Mouse (Mus musculus): ENCODE results near the gene Eri2. TPM values are rescaled to one million over a fixed set of nuclear protein-coding genes. Genes with fewer than 3 reads are reported as not detected.

The Eri2 gene
- polyA plus RNA-seq, 1 experiment: 1.1 TPM

GRCm38 (mm10) chr7:119720947-119721310, 72.9 kb downstream of the Eri2 start:
- no peak for TF ChIP-seq CTCF (conservative IDR thresholded peaks at IDR 0.05; ENCODE audit: insufficient read depth, insufficient read length, low read depth, low read length)
- no peak for TF ChIP-seq POLR2A (IDR thresholded peaks at IDR 0.05; ENCODE audit: low read depth, low read length)

GRCm38 (mm10) chr7:119720253-119720946, 73.5 kb downstream of the Eri2 start, which contains the start of gene Thumpd1:
Gene Thumpd1 (minus strand): TSS chr7:119720798.
- no peaks in the 10 kb centered on the region; the same call in 1 of the 2 replicates for H3K36me3 ChIP-seq (ENCODE audit: control insufficient read depth, insufficient read depth, low read length)
- no peaks in the 10 kb centered on the region for H3K4me1 ChIP-seq (ENCODE audit: control insufficient read depth, insufficient read depth, low read length)
- peak within 1 kb of the TSS; percentile 99 for H3K4me3 ChIP-seq (ENCODE audit: insufficient read depth, low read depth, low read length)
- WGBS: under 1% methylated on average over 60 of the region's 60 CpGs
- peak; percentile 95 for DNase-seq
- no peak within 1 kb of the TSS for H3K27ac ChIP-seq (ENCODE audit: insufficient read depth, low read depth, low read length)
- H3K27me3 ChIP-seq (replicated peaks; ENCODE audit: control insufficient read depth, insufficient read depth, low read length): no peaks in the 10 kb centered on the region
- peak; percentile 24 for TF ChIP-seq POLR2A (IDR thresholded peaks at IDR 0.05; ENCODE audit: low read depth, low read length)
- peak; percentile 65 for TF ChIP-seq CTCF (conservative IDR thresholded peaks at IDR 0.05; ENCODE audit: insufficient read depth, insufficient read length, low read depth, low read length)

More at GRCm38 (mm10) chr7:119720947-119721310, 72.9 kb downstream of the Eri2 start:
- H3K27ac ChIP-seq (ENCODE audit: insufficient read depth, low read depth, low read length): no peak overlapping the region
- DNase-seq: no peak
- H3K27me3 ChIP-seq (replicated peaks; ENCODE audit: control insufficient read depth, insufficient read depth, low read length): no peaks in the 10 kb centered on the region
- H3K4me1 ChIP-seq (ENCODE audit: control insufficient read depth, insufficient read depth, low read length): no peaks in the 10 kb centered on the region
- no peaks in the 10 kb centered on the region; the same call in 1 of the 2 replicates for H3K36me3 ChIP-seq (ENCODE audit: control insufficient read depth, insufficient read depth, low read length)
- peak overlapping the region; percentile 99 for H3K4me3 ChIP-seq (ENCODE audit: insufficient read depth, low read depth, low read length)
- 11% methylated on average over 8 of the region's 8 CpGs for WGBS

Other genes starting within 250 kb of the Eri2 start
- gene Acsm2, start 239.7 kb downstream of the Eri2 start, polyA plus RNA-seq (2012; rRNA removed): 980 and 1,120 TPM in 2 replicates
- 209 and 221 TPM in 2 replicates for gene Acsm1, start 187.0 kb downstream of the Eri2 start, polyA plus RNA-seq (2012; rRNA removed)
- not detected in 2 replicates for gene Acsm4, start 104.0 kb downstream of the Eri2 start, polyA plus RNA-seq (2012; rRNA removed)
- gene Thumpd1, start 73.3 kb downstream of the Eri2 start, polyA plus RNA-seq (2012; rRNA removed): 10.4 and 11.2 TPM in 2 replicates
- gene Acsm3, start 33.1 kb downstream of the Eri2 start, polyA plus RNA-seq (2012; rRNA removed): 12.0 and 13.7 TPM in 2 replicates
- gene Rexo5, start 52 bp downstream of the Eri2 start, polyA plus RNA-seq (2012; rRNA removed): 2.1 and 2.2 TPM in 2 replicates
- 4.7 and 6.7 TPM in 2 replicates for gene Lyrm1, start 101.8 kb upstream of the Eri2 start, polyA plus RNA-seq (2012; rRNA removed)
- 7.6 and 8.6 TPM in 2 replicates for gene Dcun1d3, start 102.2 kb upstream of the Eri2 start, polyA plus RNA-seq (2012; rRNA removed)

Measured in kidney, adult 2 months (tissue).